Mouse (Mus musculus) frontal cortex, adult 2 months (tissue): ENCODE results near the gene Tpd52l1. TPM values are rescaled to one million over a fixed set of nuclear protein-coding genes. Genes with fewer than 3 reads are reported as not detected.
"Not testable (repeated sequence)": the region's sequence is repeated elsewhere in the genome, so short reads cannot be mapped to it uniquely, and the experiment has no call there.

Source experiments
- DNase-seq, 2 experiments: peaks; one replicate each; pipeline ENCODE4 v3.0.0; 2022; ENCODE audit warnings: low spot score in 1 of 2; ENCODE audit errors: extremely low spot score in 1 of 2
- polyA plus RNA-seq: library from polyadenylated mRNA; depleted of rRNA; stranded (reverse); fragments of >200 nt; gene quantifications from 2 replicates; pipeline ENCODE4 v1.2.3, GENCODE M21; 2012; rRNA removed

Gene Tpd52l1
- polyA plus RNA-seq = 35.9 and 41.1 TPM in 2 replicates

- DNase-seq = peak; percentile 49 to 88
These were observed at the start of gene Tpd52l1 for GRCm38 (mm10) chr10:31445291-31446124. TSS of gene Tpd52l1 (minus strand) at chr10:31445958.

GRCm38 (mm10) chr10:31494296-31494695 is 48.5 kb upstream of the Tpd52l1 start:
- no peak for DNase-seq

GRCm38 (mm10) chr10:31467043-31467898 is 21.5 kb upstream of the Tpd52l1 start:
- DNase-seq = no peak

- peak in 1 of 2 experiments; percentile 67 for DNase-seq
These were observed 20.2 kb upstream of the Tpd52l1 start for GRCm38 (mm10) chr10:31465840-31466541.

- DNase-seq = no peak
These were observed 19.7 kb upstream of the Tpd52l1 start for GRCm38 (mm10) chr10:31465424-31465823.

GRCm38 (mm10) chr10:31463044-31463443 is 17.3 kb upstream of the Tpd52l1 start:
- DNase-seq = no peak

GRCm38 (mm10) chr10:31456806-31457205 is 11.0 kb upstream of the Tpd52l1 start:
- DNase-seq = no peak

GRCm38 (mm10) chr10:31447083-31447482 is 1.3 kb upstream of the Tpd52l1 start:
- DNase-seq = no peak

GRCm38 (mm10) chr10:31444206-31444605 is 1.6 kb downstream of the Tpd52l1 start:
- no peak for DNase-seq

GRCm38 (mm10) chr10:31441491-31441890 is 4.3 kb downstream of the Tpd52l1 start:
- no peak for DNase-seq

- DNase-seq = peak in 1 of 2 experiments; percentile 22
These were observed 9.7 kb downstream of the Tpd52l1 start for GRCm38 (mm10) chr10:31436047-31436446.

- no peak for DNase-seq
These were observed 27.8 kb downstream of the Tpd52l1 start for GRCm38 (mm10) chr10:31417956-31418355.

- DNase-seq = no peak
These were observed 52.8 kb downstream of the Tpd52l1 start for GRCm38 (mm10) chr10:31392990-31393389.

- no peak for DNase-seq
These were observed 54.9 kb downstream of the Tpd52l1 start for GRCm38 (mm10) chr10:31390777-31391395.

GRCm38 (mm10) chr10:31388566-31388965 is 57.2 kb downstream of the Tpd52l1 start:
- not testable (repeated sequence) for DNase-seq

- peak in 1 of 2 experiments; percentile 20 for DNase-seq
These were observed 75.6 kb downstream of the Tpd52l1 start for GRCm38 (mm10) chr10:31370200-31370599.

GRCm38 (mm10) chr10:31359749-31360148 is 86.0 kb downstream of the Tpd52l1 start:
- DNase-seq = no peak

GRCm38 (mm10) chr10:31354886-31355461 is 90.8 kb downstream of the Tpd52l1 start:
- DNase-seq = no peak

- no peak for DNase-seq
These were observed 91.6 kb downstream of the Tpd52l1 start for GRCm38 (mm10) chr10:31354141-31354540.
